Mouse (Mus musculus) embryonic facial prominence, embryonic 13.5 days (tissue): ENCODE results near the gene Phex. TPM values are rescaled to one million over a fixed set of nuclear protein-coding genes. Genes with fewer than 3 reads are reported as not detected.

ENCODE experiments used
- ATAC-seq: fragments of 200-750 bp; cut with Nextera tagmentation; 2 replicates; pipeline ENCODE4 v1.8.0; 2017; ENCODE audit warnings: low read depth; ENCODE audit not compliant: insufficient number of reproducible peaks, insufficient read depth, low FRiP score, low TSS enrichment
- H3K27ac ChIP-seq: fragments of 300-500 bp; sonication (generic); 2 replicates; pipeline ENCODE4 v1.5.1; 2015; ENCODE audit warnings: moderate library complexity, mild to moderate bottlenecking, inconsistent platforms
- H3K27me3 ChIP-seq: fragments of 300-500 bp; sonication (generic); 2 replicates; pipeline ENCODE4 v1.6.1; 2015; ENCODE audit warnings: mild to moderate bottlenecking, inconsistent platforms
- H3K36me3 ChIP-seq: fragments of 300-500 bp; sonication (generic); 2 replicates; pipeline ENCODE4 v1.6.1; 2015; ENCODE audit warnings: mild to moderate bottlenecking, inconsistent platforms
- H3K4me1 ChIP-seq: fragments of 300-500 bp; sonication (generic); 2 replicates; pipeline ENCODE4 v1.6.1; 2015; ENCODE audit warnings: inconsistent platforms
- H3K4me2 ChIP-seq: fragments of 300-500 bp; sonication (generic); 2 replicates; pipeline ENCODE4 v1.6.1; 2015; ENCODE audit warnings: moderate library complexity, mild to moderate bottlenecking, inconsistent platforms
- H3K4me3 ChIP-seq: fragments of 300-500 bp; sonication (generic); 2 replicates; pipeline ENCODE4 v1.5.1; 2015; ENCODE audit warnings: mild to moderate bottlenecking, inconsistent platforms
- H3K9ac ChIP-seq: fragments of 300-500 bp; sonication (generic); 2 replicates; pipeline ENCODE4 v1.6.1; 2015; ENCODE audit warnings: mild to moderate bottlenecking, inconsistent platforms
- H3K9me3 ChIP-seq: fragments of 300-500 bp; sonication (generic); 2 replicates; pipeline ENCODE4 v1.6.1; 2016; ENCODE audit warnings: inconsistent platforms
- WGBS: fragments of 180-500 bp; shearing (Covaris S2); methylation state at CpG from one replicate; pipeline ENCODE4 v1.1.7; 2015; ENCODE audit warnings: mixed read lengths; 5-methylcytosine and 5-hydroxymethylcytosine counted together
- polyA plus RNA-seq: library from polyadenylated mRNA; unstranded; fragments of >200 nt; fragmentation: Nextera tagmentation; extraction: Ambion mirVana; gene quantifications from 2 replicates; pipeline ENCODE4 v1.2.1, GENCODE M21; 2015

Gene Phex
- polyA plus RNA-seq, 1 experiment from 2014 or later, result 1.7 TPM

- no peaks in the 10 kb centered on the region; the same call in 1 of the 2 replicates for H3K27me3 ChIP-seq
- H3K27ac ChIP-seq, result no peak overlapping the region
- H3K4me2 ChIP-seq, result no peak overlapping the region
- no peak overlapping the region for H3K9ac ChIP-seq
- WGBS, result 69% methylated on average over 10 of the region's 10 CpGs
- H3K4me1 ChIP-seq, result no peaks in the 10 kb centered on the region
- H3K36me3 ChIP-seq, result no peaks in the 10 kb centered on the region
- H3K4me3 ChIP-seq, result no peak overlapping the region
- H3K9me3 ChIP-seq, result no peaks in the 10 kb centered on the region
- ATAC-seq, result no peak
Observed at GRCm38 (mm10) chrX:157378822-157379221, 36.3 kb downstream of the Phex start.

- no peaks in the 10 kb centered on the region for H3K36me3 ChIP-seq
- no peak for ATAC-seq
- H3K4me2 ChIP-seq, result no peak overlapping the region
- no peaks in the 10 kb centered on the region for H3K9me3 ChIP-seq
- no peaks in the 10 kb centered on the region; the same call in 1 of the 2 replicates for H3K27me3 ChIP-seq
- no peak overlapping the region for H3K27ac ChIP-seq
- H3K4me3 ChIP-seq, result no peak overlapping the region
- H3K4me1 ChIP-seq, result no peaks in the 10 kb centered on the region
- 48% methylated on average over 1 of the region's 1 CpGs for WGBS
- H3K9ac ChIP-seq, result no peak overlapping the region
Observed at GRCm38 (mm10) chrX:157377456-157377855, 37.7 kb downstream of the Phex start.

- Histone ChIP-seq H3K4me2 (no peak overlapping the region), H3K27ac (no peak overlapping the region), H3K4me1 (no peaks in the 10 kb centered on the region), H3K36me3 (no peaks in the 10 kb centered on the region), H3K9ac (no peak overlapping the region), H3K9me3 (no peaks in the 10 kb centered on the region), H3K4me3 (no peak overlapping the region), H3K27me3 (no peaks in the 10 kb centered on the region; the same call in 1 of the 2 replicates)
- ATAC-seq, result no peak
- WGBS, result 54% methylated on average over 3 of the region's 3 CpGs
Observed at GRCm38 (mm10) chrX:157373873-157374272, 41.2 kb downstream of the Phex start.

GRCm38 (mm10) chrX:157369166-157369565, 45.9 kb downstream of the Phex start:
- H3K36me3 ChIP-seq, result no peaks in the 10 kb centered on the region
- no peaks in the 10 kb centered on the region for H3K9me3 ChIP-seq
- H3K27ac ChIP-seq, result no peak overlapping the region
- no peak for ATAC-seq
- no peak overlapping the region for H3K4me3 ChIP-seq
- no peaks in the 10 kb centered on the region for H3K4me1 ChIP-seq
- no peak overlapping the region for H3K9ac ChIP-seq
- no peaks in the 10 kb centered on the region for H3K27me3 ChIP-seq
- no peak overlapping the region for H3K4me2 ChIP-seq

- no peaks in the 10 kb centered on the region; the same call in 1 of the 2 replicates for H3K27me3 ChIP-seq
- 82% methylated on average over 4 of the region's 4 CpGs for WGBS
- H3K27ac ChIP-seq, result no peak overlapping the region
- no peak overlapping the region for H3K4me3 ChIP-seq
- no peak for ATAC-seq
- H3K9me3 ChIP-seq, result no peaks in the 10 kb centered on the region
- no peaks in the 10 kb centered on the region for H3K4me1 ChIP-seq
- no peaks in the 10 kb centered on the region for H3K36me3 ChIP-seq
- H3K9ac ChIP-seq, result no peak overlapping the region
- no peak overlapping the region for H3K4me2 ChIP-seq
Observed at GRCm38 (mm10) chrX:157355521-157355920, 59.6 kb downstream of the Phex start.

GRCm38 (mm10) chrX:157346201-157346600, 68.9 kb downstream of the Phex start:
- no peak overlapping the region for H3K4me3 ChIP-seq

GRCm38 (mm10) chrX:157334726-157335125, 80.4 kb downstream of the Phex start:
- Histone ChIP-seq H3K27ac (no peak overlapping the region), H3K27me3 (peaks cover 7% of the 10 kb centered on the region), H3K4me2 (no peak overlapping the region), H3K9ac (no peak overlapping the region), H3K4me1 (no peaks in the 10 kb centered on the region), H3K36me3 (no peaks in the 10 kb centered on the region), H3K9me3 (no peaks in the 10 kb centered on the region), H3K4me3 (no peak overlapping the region)
- 38% methylated on average over 4 of the region's 4 CpGs for WGBS
- no peak for ATAC-seq

More at GRCm38 (mm10) chrX:157346201-157346600, 68.9 kb downstream of the Phex start:
- H3K4me2 ChIP-seq, result no peak overlapping the region
- H3K36me3 ChIP-seq, result no peaks in the 10 kb centered on the region
- ATAC-seq, result no peak
- no peaks in the 10 kb centered on the region for H3K4me1 ChIP-seq
- no peaks in the 10 kb centered on the region for H3K9me3 ChIP-seq
- no peak overlapping the region for H3K27ac ChIP-seq
- H3K27me3 ChIP-seq, result no peaks in the 10 kb centered on the region; the same call in 1 of the 2 replicates
- 85% methylated on average over 6 of the region's 6 CpGs for WGBS
- no peak overlapping the region for H3K9ac ChIP-seq

GRCm38 (mm10) chrX:157329821-157330220, 85.3 kb downstream of the Phex start:
- Histone ChIP-seq H3K9me3 (no peaks in the 10 kb centered on the region), H3K4me1 (no peaks in the 10 kb centered on the region), H3K36me3 (no peaks in the 10 kb centered on the region), H3K4me2 (no peak overlapping the region), H3K27ac (no peak overlapping the region), H3K27me3 (peaks cover 7% of the 10 kb centered on the region), H3K4me3 (no peak overlapping the region), H3K9ac (no peak overlapping the region)
- 79% methylated on average over 3 of the region's 3 CpGs for WGBS
- ATAC-seq, result no peak

GRCm38 (mm10) chrX:157328396-157328795, 86.7 kb downstream of the Phex start:
- H3K4me1 ChIP-seq, result no peaks in the 10 kb centered on the region
- no peaks in the 10 kb centered on the region for H3K36me3 ChIP-seq
- H3K27me3 ChIP-seq, result peaks cover 7% of the 10 kb centered on the region
- 65% methylated on average over 1 of the region's 1 CpGs for WGBS
- no peak for ATAC-seq
- H3K9me3 ChIP-seq, result no peaks in the 10 kb centered on the region
- no peak overlapping the region for H3K27ac ChIP-seq
- no peak overlapping the region for H3K4me3 ChIP-seq
- H3K4me2 ChIP-seq, result no peak overlapping the region
- H3K9ac ChIP-seq, result no peak overlapping the region

GRCm38 (mm10) chrX:157327756-157328155, 87.4 kb downstream of the Phex start:
- Histone ChIP-seq H3K4me3 (no peak overlapping the region), H3K27ac (no peak overlapping the region), H3K4me1 (no peaks in the 10 kb centered on the region), H3K9ac (no peak overlapping the region), H3K9me3 (no peaks in the 10 kb centered on the region), H3K27me3 (peaks cover 7% of the 10 kb centered on the region), H3K36me3 (no peaks in the 10 kb centered on the region), H3K4me2 (no peak overlapping the region)
- ATAC-seq, result no peak
- 93% methylated on average over 3 of the region's 3 CpGs for WGBS

- Histone ChIP-seq H3K4me3 (no peak overlapping the region), H3K9me3 (no peaks in the 10 kb centered on the region), H3K4me1 (no peaks in the 10 kb centered on the region), H3K4me2 (no peak overlapping the region), H3K36me3 (no peaks in the 10 kb centered on the region), H3K27me3 (no peaks in the 10 kb centered on the region), H3K27ac (no peak overlapping the region), H3K9ac (no peak overlapping the region)
- ATAC-seq, result no peak
- WGBS, result 89% methylated on average over 3 of the region's 3 CpGs
Observed at GRCm38 (mm10) chrX:157324396-157324795, 90.7 kb downstream of the Phex start.

GRCm38 (mm10) chrX:157310331-157310730, 104.8 kb downstream of the Phex start:
- no peak overlapping the region for H3K9ac ChIP-seq
- ATAC-seq, result no peak
- 57% methylated on average over 3 of the region's 3 CpGs for WGBS
- H3K27ac ChIP-seq, result no peak overlapping the region
- no peak overlapping the region for H3K4me3 ChIP-seq
- no peaks in the 10 kb centered on the region for H3K4me1 ChIP-seq
- no peaks in the 10 kb centered on the region for H3K36me3 ChIP-seq
- no peaks in the 10 kb centered on the region for H3K9me3 ChIP-seq
- no peak overlapping the region for H3K4me2 ChIP-seq
- peaks cover 9% of the 10 kb centered on the region for H3K27me3 ChIP-seq

- Histone ChIP-seq H3K9ac (no peak overlapping the region), H3K9me3 (no peaks in the 10 kb centered on the region), H3K4me1 (no peaks in the 10 kb centered on the region), H3K27me3 (peaks cover 17% of the 10 kb centered on the region), H3K27ac (no peak overlapping the region), H3K4me2 (no peak overlapping the region), H3K4me3 (no peak overlapping the region), H3K36me3 (no peaks in the 10 kb centered on the region)
- WGBS, result 79% methylated on average over 1 of the region's 1 CpGs
- no peak for ATAC-seq
Observed at GRCm38 (mm10) chrX:157308171-157308570, 106.9 kb downstream of the Phex start.
